Mouse (Mus musculus) mouse embryonic stem cell (cell line): ENCODE measurements around the gene Gm13762.
"Not testable (repeated sequence)": the region's sequence is repeated elsewhere in the genome, so short reads cannot be mapped to it uniquely, and the experiment has no call there.

Source experiments
- in situ Hi-C, 2 experiments: fragments of 300-500 bp; cut with MboI; formaldehyde crosslinking; loops; 1 replicate in 1 of 2; 3 replicates in 1 of 2; pipeline ENCODE4 v1.14.3; 2019 to 2020; ENCODE audit warnings: low sequenced_read_pairs in 2 of 2, low pct_unique_long_range_greater_than_20kb in 1 of 2, mixed read lengths in 1 of 2; ENCODE audit not compliant: unreplicated experiment in 1 of 2

The Gm13762 gene

GRCm38 (mm10) chr2:88980181-88980580 is at the start of gene Gm13762:
Gm13762 (minus strand) TSS chr2:88980281.
- in situ Hi-C loops = no loop called here

GRCm38 (mm10) chr2:89021436-89021835 is 41.4 kb upstream of the Gm13762 start:
- in situ Hi-C loops = not testable (repeated sequence)

- in situ Hi-C loops = no loop called here
Measured at GRCm38 (mm10) chr2:89018240-89018639, 38.2 kb upstream of the Gm13762 start, which contains the start of gene Olfr1216. Olfr1216 (minus strand) TSS chr2:89018340.

GRCm38 (mm10) chr2:89006873-89007272 is 26.8 kb upstream of the Gm13762 start, which contains the start of gene Olfr1215:
Olfr1215 (minus strand) TSS chr2:89006973.
- in situ Hi-C loops = no loop called here

GRCm38 (mm10) chr2:88992553-88992952 is 12.5 kb upstream of the Gm13762 start, which contains the start of gene Olfr1214:
Olfr1214 (minus strand) TSS chr2:88992653.
- in situ Hi-C loops = no loop called here

GRCm38 (mm10) chr2:88953669-88954068 is 26.4 kb downstream of the Gm13762 start, which contains the start of gene Olfr1212:
Olfr1212 (plus strand) TSS chr2:88953969.
- in situ Hi-C loops = no loop called here

GRCm38 (mm10) chr2:88938011-88938410 is 42.1 kb downstream of the Gm13762 start, which contains the start of gene Olfr1211:
Olfr1211 (minus strand) TSS chr2:88938111.
- in situ Hi-C loops = no loop called here
